Mouse (Mus musculus): ENCODE measurements around the gene Mid1. TPM values are rescaled to one million over a fixed set of nuclear protein-coding genes. Genes with fewer than 3 reads are reported as not detected.

Gene Mid1
- 7.6 and 9.0 TPM in 2 replicates for polyA plus RNA-seq (2012; rRNA removed)

DNA sequence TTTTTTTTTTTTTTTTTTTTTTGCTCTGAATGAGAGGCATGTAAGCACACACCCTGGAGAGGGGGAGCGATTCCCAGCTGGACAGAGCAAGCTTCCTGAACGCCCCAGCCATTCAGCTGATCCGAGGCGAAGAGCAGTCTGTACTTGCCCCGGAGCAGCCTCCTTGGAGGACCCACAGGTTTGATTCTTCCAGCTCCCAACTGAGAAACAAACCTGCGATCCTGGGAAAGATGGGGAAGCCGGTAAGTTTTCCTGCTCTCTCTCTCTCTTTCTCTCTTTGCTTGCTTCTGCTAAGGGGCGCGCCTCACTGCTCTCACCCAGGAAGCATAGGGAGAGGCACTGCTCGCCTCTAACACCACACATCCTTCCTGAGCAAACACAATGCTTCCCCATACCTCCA is at the start of gene Mid1:
Gene Mid1 (plus strand): TSS at position 69 of the 400 bp plus-strand sequence.
- Histone ChIP-seq H3K4me3 (ENCODE audit: insufficient read depth, low read length) (no peak within 1 kb of the TSS), H3K4me1 (ENCODE audit: control insufficient read depth, insufficient read depth, low read length) (no peaks in the 10 kb centered on the region), H3K27ac (ENCODE audit: insufficient read depth, low read length) (no peak within 1 kb of the TSS)
- no peak for TF ChIP-seq POLR2A (IDR thresholded peaks at IDR 0.05; ENCODE audit: extremely low read depth, insufficient read depth, low read length)
- TF ChIP-seq CTCF (IDR thresholded peaks at IDR 0.05; ENCODE audit: extremely low read depth, insufficient read depth, low read length), result no peak

DNA sequence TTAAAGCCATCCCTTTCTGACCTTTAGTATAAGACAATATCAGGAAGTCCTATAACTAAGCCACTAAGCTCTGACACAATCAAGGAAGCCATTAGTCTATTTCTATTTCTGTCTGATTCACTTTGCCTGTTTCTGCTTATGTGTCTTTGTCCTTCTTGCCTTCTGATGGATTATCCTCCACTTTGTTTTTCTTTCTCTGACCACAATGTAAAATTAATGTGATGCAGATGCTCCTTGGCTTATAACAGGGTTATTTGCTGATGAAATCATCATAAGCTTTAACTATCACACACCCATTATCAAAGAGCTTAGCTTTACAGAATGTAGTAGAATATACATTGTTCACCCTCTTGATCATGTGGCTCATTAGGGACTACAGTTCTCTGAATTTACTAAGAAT is 11.9 kb upstream of the Mid1 start:
- H3K27ac ChIP-seq (ENCODE audit: insufficient read depth, low read length), result no peak overlapping the region

DNA sequence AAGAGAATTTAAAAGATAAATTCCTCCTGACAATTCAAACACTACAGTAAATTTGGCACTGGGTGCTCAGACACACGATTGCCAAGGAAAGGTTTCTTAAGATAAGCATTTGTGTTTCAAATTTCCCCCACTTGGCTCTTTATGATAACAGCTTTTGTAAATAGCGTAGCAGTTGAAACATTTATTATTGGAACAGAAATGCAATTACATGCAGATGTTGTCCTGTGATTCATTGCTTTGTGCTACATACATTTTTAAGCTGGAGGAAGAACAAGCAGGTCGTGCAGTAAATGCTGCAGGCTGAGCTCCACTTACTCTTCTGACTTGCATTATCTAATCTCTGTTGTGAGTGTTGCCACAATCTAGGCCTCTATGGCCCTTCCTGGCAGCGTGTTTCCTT is 8.7 kb upstream of the Mid1 start:
- TF ChIP-seq POLR2A (IDR thresholded peaks at IDR 0.05; ENCODE audit: extremely low read depth, insufficient read depth, low read length), result no peak
- no peak for TF ChIP-seq CTCF (IDR thresholded peaks at IDR 0.05; ENCODE audit: extremely low read depth, insufficient read depth, low read length)
- Histone ChIP-seq H3K27ac (ENCODE audit: insufficient read depth, low read length) (no peak overlapping the region), H3K4me3 (ENCODE audit: insufficient read depth, low read length) (no peak overlapping the region), H3K4me1 (ENCODE audit: control insufficient read depth, insufficient read depth, low read length) (no peaks in the 10 kb centered on the region)

More for the DNA sequence above, 11.9 kb upstream of the Mid1 start:
- no peak overlapping the region for H3K4me3 ChIP-seq (ENCODE audit: insufficient read depth, low read length)
- TF ChIP-seq POLR2A (IDR thresholded peaks at IDR 0.05; ENCODE audit: extremely low read depth, insufficient read depth, low read length) (no peak), CTCF (IDR thresholded peaks at IDR 0.05; ENCODE audit: extremely low read depth, insufficient read depth, low read length) (no peak)
- H3K4me1 ChIP-seq (ENCODE audit: control insufficient read depth, insufficient read depth, low read length), result no peaks in the 10 kb centered on the region

DNA sequence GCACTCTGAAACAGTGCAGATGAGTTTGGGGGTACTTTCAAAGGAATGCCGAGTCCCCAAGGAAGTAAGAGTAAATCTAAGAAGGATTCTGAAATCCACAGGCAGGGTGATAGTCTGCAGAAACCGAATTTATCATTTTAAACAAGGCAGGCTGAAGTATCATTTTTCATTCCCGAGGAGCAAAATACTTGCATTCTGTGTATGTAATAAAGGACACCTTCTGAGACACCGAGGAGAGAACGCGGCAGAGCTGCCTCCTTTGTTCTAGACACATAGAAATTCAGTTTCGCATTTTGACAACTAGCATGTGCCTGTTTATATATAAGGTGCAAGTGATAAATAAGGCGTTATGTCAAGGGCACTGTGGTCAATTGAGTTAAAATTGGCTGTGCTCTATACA is 732 bp downstream of the Mid1 start:
- no peak for TF ChIP-seq POLR2A (IDR thresholded peaks at IDR 0.05; ENCODE audit: extremely low read depth, insufficient read depth, low read length)
- TF ChIP-seq CTCF (IDR thresholded peaks at IDR 0.05; ENCODE audit: extremely low read depth, insufficient read depth, low read length), result no peak
- no peaks in the 10 kb centered on the region for H3K4me1 ChIP-seq (ENCODE audit: control insufficient read depth, insufficient read depth, low read length)
- no peak overlapping the region for H3K4me3 ChIP-seq (ENCODE audit: insufficient read depth, low read length)
- H3K27ac ChIP-seq (ENCODE audit: insufficient read depth, low read length), result no peak overlapping the region

DNA sequence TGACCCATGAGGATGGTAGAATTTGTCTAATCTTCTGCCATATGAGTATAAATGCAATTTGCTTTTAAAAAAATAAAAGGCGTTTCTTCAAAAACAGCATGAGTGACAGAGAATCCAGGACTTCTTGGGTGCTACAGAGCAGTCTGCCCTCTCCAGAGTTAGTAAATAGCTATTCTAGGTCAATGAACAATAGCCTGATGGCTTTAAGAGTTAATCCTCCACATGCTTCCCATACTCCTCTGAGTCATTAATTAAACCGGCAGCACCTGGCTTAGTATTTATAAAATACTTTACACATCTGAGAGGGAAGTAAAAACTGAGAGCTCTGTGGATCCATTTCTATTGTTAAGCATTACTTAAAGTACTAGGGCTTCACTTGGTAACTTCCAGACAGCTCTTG is 6.2 kb downstream of the Mid1 start:
- H3K4me3 ChIP-seq (ENCODE audit: insufficient read depth, low read length), result no peak overlapping the region
- no peaks in the 10 kb centered on the region for H3K4me1 ChIP-seq (ENCODE audit: control insufficient read depth, insufficient read depth, low read length)
- no peak for TF ChIP-seq POLR2A (IDR thresholded peaks at IDR 0.05; ENCODE audit: extremely low read depth, insufficient read depth, low read length)
- no peak for TF ChIP-seq CTCF (IDR thresholded peaks at IDR 0.05; ENCODE audit: extremely low read depth, insufficient read depth, low read length)
- H3K27ac ChIP-seq (ENCODE audit: insufficient read depth, low read length), result no peak overlapping the region

DNA sequence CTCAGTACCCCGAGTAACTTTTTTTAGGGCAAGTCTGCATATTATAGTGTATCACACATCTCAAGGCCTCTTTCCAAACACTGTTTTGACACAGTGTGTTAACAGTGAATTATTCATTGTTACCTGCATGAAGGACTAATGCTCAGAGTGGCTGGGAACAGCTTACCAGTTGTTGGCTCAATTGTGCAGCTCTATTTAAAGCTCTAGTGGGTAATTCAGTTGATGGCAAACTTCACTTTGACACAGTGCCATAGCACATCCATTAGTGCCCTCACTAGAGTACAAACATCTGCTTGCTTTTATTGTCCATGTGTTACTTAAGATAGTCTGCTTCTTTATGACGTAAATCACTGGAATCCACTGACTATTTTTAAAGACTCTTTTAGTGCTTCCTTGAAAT is 6.7 kb downstream of the Mid1 start:
- H3K4me3 ChIP-seq (ENCODE audit: insufficient read depth, low read length), result no peak overlapping the region
- TF ChIP-seq POLR2A (IDR thresholded peaks at IDR 0.05; ENCODE audit: extremely low read depth, insufficient read depth, low read length) (no peak), CTCF (IDR thresholded peaks at IDR 0.05; ENCODE audit: extremely low read depth, insufficient read depth, low read length) (no peak)
- no peaks in the 10 kb centered on the region for H3K4me1 ChIP-seq (ENCODE audit: control insufficient read depth, insufficient read depth, low read length)
- H3K27ac ChIP-seq (ENCODE audit: insufficient read depth, low read length), result no peak overlapping the region

DNA sequence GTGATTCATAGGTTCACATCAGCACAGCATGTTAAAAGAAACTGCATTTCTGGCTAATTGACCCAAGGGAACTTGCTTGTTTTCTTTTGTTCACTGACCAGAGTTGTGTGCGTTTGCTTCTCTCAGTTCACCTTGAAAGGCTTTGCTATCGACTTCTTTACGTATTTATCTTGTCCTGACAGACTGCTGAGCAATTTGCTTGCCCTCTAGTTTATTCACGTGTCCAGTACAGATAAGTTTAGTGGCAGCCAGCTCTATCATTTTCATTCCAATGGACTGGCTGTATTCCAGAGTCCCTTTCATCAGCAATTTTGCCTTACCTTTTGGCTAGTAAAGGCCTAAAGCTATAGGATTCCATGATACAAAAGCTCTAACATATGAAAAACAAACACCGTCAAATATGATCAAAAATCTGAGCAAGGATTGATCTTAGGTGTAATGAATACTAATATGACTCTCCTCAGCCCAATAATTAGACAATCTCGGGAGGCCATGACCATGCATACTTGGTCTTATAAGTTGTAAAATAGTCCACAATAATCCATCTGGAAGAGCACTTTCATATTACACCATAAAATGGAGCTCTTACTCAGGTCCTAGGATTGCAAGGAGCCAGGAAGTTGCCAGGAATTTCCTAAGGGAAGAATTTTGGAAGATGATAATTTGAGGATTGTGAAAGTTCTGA is 7.4 kb downstream of the Mid1 start:
- TF ChIP-seq POLR2A (IDR thresholded peaks at IDR 0.05; ENCODE audit: extremely low read depth, insufficient read depth, low read length), result no peak
- TF ChIP-seq CTCF (IDR thresholded peaks at IDR 0.05; ENCODE audit: extremely low read depth, insufficient read depth, low read length), result no peak

DNA sequence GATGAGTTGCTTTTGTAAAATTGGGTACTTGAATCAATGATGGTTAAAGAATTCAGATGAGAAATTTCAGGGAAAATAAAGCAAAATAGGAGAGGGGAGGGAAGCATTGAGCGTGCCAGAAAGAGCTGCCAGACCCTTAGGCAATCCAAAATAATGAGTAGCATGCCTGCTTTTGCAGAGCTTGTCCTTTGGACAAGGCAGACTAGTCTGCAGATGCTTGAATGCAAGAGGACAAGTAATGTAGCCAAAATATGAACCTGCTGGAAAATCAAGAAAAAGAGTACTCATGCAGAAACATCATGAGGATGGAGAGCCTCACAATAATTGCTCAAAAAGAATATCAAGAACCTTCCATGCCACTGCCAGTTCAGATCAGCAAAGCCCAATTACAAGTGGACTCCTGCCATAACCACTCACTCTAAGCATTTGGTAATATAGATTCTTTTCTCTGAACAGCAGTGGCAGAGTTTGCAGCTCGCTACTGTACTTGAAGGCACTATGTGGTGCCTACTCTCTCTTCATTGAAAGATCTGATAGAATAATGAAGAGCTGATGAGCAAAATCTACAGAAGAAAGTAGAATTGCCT is 19.1 kb downstream of the Mid1 start:
- TF ChIP-seq CTCF (IDR thresholded peaks at IDR 0.05; ENCODE audit: extremely low read depth, insufficient read depth, low read length) (no peak), POLR2A (IDR thresholded peaks at IDR 0.05; ENCODE audit: extremely low read depth, insufficient read depth, low read length) (no peak)
- Histone ChIP-seq H3K4me3 (ENCODE audit: insufficient read depth, low read length) (no peak overlapping the region), H3K27ac (ENCODE audit: insufficient read depth, low read length) (no peak overlapping the region), H3K4me1 (ENCODE audit: control insufficient read depth, insufficient read depth, low read length) (no peaks in the 10 kb centered on the region)

More for the DNA sequence above, 7.4 kb downstream of the Mid1 start:
- H3K4me1 ChIP-seq (ENCODE audit: control insufficient read depth, insufficient read depth, low read length), result no peaks in the 10 kb centered on the region
- no peak overlapping the region for H3K27ac ChIP-seq (ENCODE audit: insufficient read depth, low read length)
- H3K4me3 ChIP-seq (ENCODE audit: insufficient read depth, low read length), result no peak overlapping the region

DNA sequence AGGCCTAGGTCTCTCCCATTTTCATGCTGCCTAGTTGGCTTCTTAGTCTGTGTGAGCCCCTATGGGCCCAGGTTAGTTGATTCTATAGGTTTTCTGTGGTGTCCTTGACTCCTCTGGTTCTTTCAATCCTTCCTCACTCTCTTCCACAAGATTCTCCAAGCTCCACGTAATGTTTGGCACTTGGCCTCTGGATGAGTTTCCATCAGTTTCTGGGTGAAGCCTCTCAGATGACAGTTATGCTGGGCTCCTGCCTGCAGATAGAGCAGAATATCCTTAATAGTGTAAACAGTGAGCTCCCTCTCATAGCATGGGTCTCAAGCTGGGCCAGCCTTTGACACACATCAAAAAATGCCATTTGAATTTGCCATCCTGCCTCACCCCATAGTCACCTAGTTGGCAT is 38.5 kb downstream of the Mid1 start:
- no peak overlapping the region for H3K27ac ChIP-seq (ENCODE audit: insufficient read depth, low read length)
- no peak overlapping the region for H3K4me3 ChIP-seq (ENCODE audit: insufficient read depth, low read length)
- TF ChIP-seq CTCF (IDR thresholded peaks at IDR 0.05; ENCODE audit: extremely low read depth, insufficient read depth, low read length), result no peak
- TF ChIP-seq POLR2A (IDR thresholded peaks at IDR 0.05; ENCODE audit: extremely low read depth, insufficient read depth, low read length), result no peak

DNA sequence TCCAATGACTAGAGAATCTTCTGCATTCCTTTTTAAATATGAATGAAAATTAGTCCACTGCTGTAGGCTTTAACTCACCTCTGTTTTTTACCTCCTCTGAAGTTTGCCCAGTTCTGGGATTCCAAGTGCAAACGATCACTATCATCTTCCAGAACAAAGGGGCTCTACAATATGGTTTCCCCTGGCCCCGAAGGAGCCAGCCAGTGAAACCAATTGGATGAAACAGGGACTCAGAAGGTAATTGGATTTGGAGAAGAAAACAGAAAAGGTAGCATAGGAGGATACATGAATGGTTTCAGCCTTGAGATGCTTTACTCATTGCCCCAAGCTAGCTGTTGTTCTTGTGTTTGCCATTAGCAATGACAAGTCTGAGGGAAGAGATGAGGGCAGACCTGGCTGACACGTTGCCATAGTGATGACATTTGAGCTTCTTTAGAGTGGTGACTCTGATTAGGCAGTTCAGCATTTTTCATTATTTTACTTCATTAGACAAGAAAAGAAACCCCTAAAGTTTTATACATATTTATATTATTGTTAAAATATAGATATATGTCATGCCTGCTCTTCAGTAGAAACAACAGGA is 50.5 kb downstream of the Mid1 start:
- Histone ChIP-seq H3K4me1 (ENCODE audit: control insufficient read depth, insufficient read depth, low read length) (no peaks in the 10 kb centered on the region), H3K4me3 (ENCODE audit: insufficient read depth, low read length) (no peak overlapping the region), H3K27ac (ENCODE audit: insufficient read depth, low read length) (no peak overlapping the region)
- no peak for TF ChIP-seq POLR2A (IDR thresholded peaks at IDR 0.05; ENCODE audit: extremely low read depth, insufficient read depth, low read length)
- no peak for TF ChIP-seq CTCF (IDR thresholded peaks at IDR 0.05; ENCODE audit: extremely low read depth, insufficient read depth, low read length)

More for the DNA sequence above, 38.5 kb downstream of the Mid1 start:
- H3K4me1 ChIP-seq (ENCODE audit: control insufficient read depth, insufficient read depth, low read length), result no peaks in the 10 kb centered on the region
